In genomic region chr12:98850767-98851166, GRCm38 (mm10) we compare ENCODE assay signal across 8 mouse cellular contexts. TPM values are rescaled to one million over a fixed set of nuclear protein-coding genes. Genes with fewer than 3 reads are reported as not detected.
DNase-seq lines count a peak whose midpoint lies in the region; ATAC-seq and TF ChIP-seq lines count a peak whose summit lies in the region.

No protein-coding gene starts in this region.

- H3K79me2 ChIP-seq in C2C12 (ENCODE audit: control insufficient read depth, insufficient read depth) = no peaks in the 10 kb centered on the region

- H3K9ac ChIP-seq in heart, embryonic 12.5 days = no peak overlapping the region
- H3K9ac ChIP-seq in neural tube, embryonic 11.5 days (ENCODE audit: low read length) = no peak overlapping the region

- H3K9me3 ChIP-seq in heart, embryonic 12.5 days (replicated peaks) = no peaks in the 10 kb centered on the region
- H3K9me3 ChIP-seq in neural tube, embryonic 11.5 days (ENCODE audit: control insufficient read depth, low read length) = no peaks in the 10 kb centered on the region

- 28% methylated on average over 3 of the region's 3 CpGs for WGBS in heart, embryonic 12.5 days
- WGBS in neural tube, embryonic 11.5 days = 38% methylated on average over 3 of the region's 3 CpGs

- no peak overlapping the region for H3K4me2 ChIP-seq in heart, embryonic 12.5 days
- H3K4me2 ChIP-seq in neural tube, embryonic 11.5 days (ENCODE audit: low read depth) = no peak overlapping the region

- no peak overlapping the region for H3K27ac ChIP-seq in heart, embryonic 12.5 days (ENCODE audit: poor library complexity, severe bottlenecking)
- no peak overlapping the region for H3K27ac ChIP-seq in cortical plate, adult 2 months (ENCODE audit: insufficient read depth, low read length)
- no peak overlapping the region for H3K27ac ChIP-seq in neural tube, embryonic 11.5 days (ENCODE audit: low read depth, low read length)

- no peak overlapping the region for H3K4me3 ChIP-seq in heart, embryonic 12.5 days
- no peak overlapping the region for H3K4me3 ChIP-seq in C2C12 (ENCODE audit: insufficient read depth, poor library complexity, severe bottlenecking)
- no peak overlapping the region for H3K4me3 ChIP-seq in cortical plate, adult 2 months (ENCODE audit: insufficient read depth, low read length)
- no peak overlapping the region for H3K4me3 ChIP-seq in neural tube, embryonic 11.5 days (ENCODE audit: low read depth, low read length)

- peak; percentile 34 to 48 for DNase-seq in heart, postnatal 10 days
- DNase-seq in ZHBTc4 (ENCODE audit: low read depth, low spot score) = peak; percentile 65
- DNase-seq in layer of hippocampus, postnatal 10 days (ENCODE audit: low spot score in 2 of 2) = peak; percentile 9 to 39
- peak; percentile 37 for DNase-seq in neural tube, embryonic 11.5 days (ENCODE audit: low spot score)
- peak; percentile 58 to 65 for DNase-seq in thymus, postnatal 36 days

- no peaks in the 10 kb centered on the region for H3K4me1 ChIP-seq in heart, embryonic 12.5 days (replicated peaks)
- H3K4me1 ChIP-seq in cortical plate, adult 2 months (ENCODE audit: control insufficient read depth, insufficient read depth, low read length) = no peaks in the 10 kb centered on the region
- H3K4me1 ChIP-seq in neural tube, embryonic 11.5 days (ENCODE audit: control insufficient read depth, insufficient read depth, low read length) = no peaks in the 10 kb centered on the region

- H3ac ChIP-seq in C2C12 (ENCODE audit: control insufficient read depth, insufficient read length, low read depth) = no peak overlapping the region

- ATAC-seq in heart, embryonic 12.5 days (ENCODE audit: insufficient number of reproducible peaks, low FRiP score) = no peak
- ATAC-seq in neural tube, embryonic 11.5 days (ENCODE audit: insufficient read depth, low FRiP score, low TSS enrichment) = no peak

- peak; percentile 60 for TF ChIP-seq CTCF in C2C12 (IDR thresholded peaks at IDR 0.05; ENCODE audit: control insufficient read depth, insufficient read depth, insufficient read length)
- peak; percentile 57 for TF ChIP-seq CTCF in cortical plate, adult 2 months (IDR thresholded peaks at IDR 0.05; ENCODE audit: extremely low read depth, insufficient read depth, low read length)

- H3K27me3 ChIP-seq in heart, embryonic 12.5 days (replicated peaks) = no peaks in the 10 kb centered on the region
- H3K27me3 ChIP-seq in C2C12 (ENCODE audit: control insufficient read depth, insufficient read depth, insufficient read length) = no peaks in the 10 kb centered on the region
- no peaks in the 10 kb centered on the region for H3K27me3 ChIP-seq in neural tube, embryonic 11.5 days (ENCODE audit: control insufficient read depth, insufficient read depth, low read length)

- intact Hi-C loops in heart, postnatal 10 days (cut with DNase I) = no loop called here

- H3K79me3 ChIP-seq in C2C12 (ENCODE audit: low read depth) = no peaks in the 10 kb centered on the region

- TF ChIP-seq POLR2A in cortical plate, adult 2 months (IDR thresholded peaks at IDR 0.05; ENCODE audit: extremely low read depth, insufficient read depth, low read length) = no peak

- no peaks in the 10 kb centered on the region for H3K36me3 ChIP-seq in heart, embryonic 12.5 days
- no peaks in the 10 kb centered on the region for H3K36me3 ChIP-seq in C2C12 (ENCODE audit: control insufficient read depth, insufficient read depth)
- no peaks in the 10 kb centered on the region for H3K36me3 ChIP-seq in neural tube, embryonic 11.5 days (ENCODE audit: control insufficient read depth, insufficient read depth, low read length)

TF ChIP-seq in C2C12, 6 proteins besides CTCF, POLR2A, EP300 and RAD21:
- TF ChIP-seq FOSL1 (IDR thresholded peaks at IDR 0.05; ENCODE audit: insufficient read depth, low read length, poor library complexity, severe bottlenecking) (no peak), USF1 (IDR thresholded peaks at IDR 0.05; ENCODE audit: low read depth) (no peak), MAX (IDR thresholded peaks at IDR 0.05) (peak; percentile 24), MYOD1 (IDR thresholded peaks at IDR 0.05; ENCODE audit: control insufficient read depth, insufficient read length, low read depth) (no peak), CEBPB (IDR thresholded peaks at IDR 0.05; ENCODE audit: low read depth) (no peak), MYOG (IDR thresholded peaks at IDR 0.05; ENCODE audit: control insufficient read depth, extremely low read depth, insufficient read length) (no peak)

RNA-seq across cellular contexts. Expression of gene Eml5, which starts 50.5 kb away (rescaled TPM):
- 1 to 10 TPM; 2.9 to 3.9 TPM for total RNA-seq in heart, postnatal 10 days (2021)
- 5.4 and 5.5 TPM in 2 replicates for polyA plus RNA-seq in heart, embryonic 12.5 days (2016; fragmentation: Nextera tagmentation; extraction: Ambion mirVana)
- polyA plus RNA-seq in C2C12 (2012; fragmentation: generic; extraction: Trizol) = 1.8 TPM
- 84.6 and 98.0 TPM in 2 replicates for polyA plus RNA-seq in cortical plate, adult 2 months (2012; rRNA removed)
- total RNA-seq in layer of hippocampus, postnatal 10 days (2021) = 10 to 100 TPM; 82.0 to 93.5 TPM
- 8.1 and 11.1 TPM in 2 replicates for polyA plus RNA-seq in neural tube, embryonic 11.5 days (2014; fragmentation: Nextera tagmentation; extraction: Ambion mirVana)
